Mouse (Mus musculus): ENCODE measurements at regions not wholly inside any gene's neighbourhood (a gene's known extent, or its start where the extent isn't known, plus 50 kb on each side); places are given as distances from the start of the nearest gene placed in this dataset.
"Not testable (repeated sequence)": the region's sequence is repeated elsewhere in the genome, so short reads cannot be mapped to it uniquely, and the experiment has no call there.

- in situ Hi-C loops (cut with MseI, MboI): no loop called here
These were observed 72.5 kb upstream of the Ccdc122 start for GRCm38 (mm10) chr14:76964046-76964445.

GRCm38 (mm10) chr14:76958875-76959274 lies 77.7 kb upstream of the Ccdc122 start:
- in situ Hi-C loops (cut with MseI, MboI): no loop called here

- in situ Hi-C loops (cut with MseI, MboI): no loop called here
These were observed 79.4 kb upstream of the Ccdc122 start for GRCm38 (mm10) chr14:76957136-76957535.

- in situ Hi-C loops (cut with MseI, MboI): no loop called here
These were observed 83.4 kb upstream of the Ccdc122 start for GRCm38 (mm10) chr14:76953171-76953570.

- in situ Hi-C loops (cut with MseI, MboI): no loop called here
These were observed 85.1 kb upstream of the Ccdc122 start for GRCm38 (mm10) chr14:76951450-76951849.

- in situ Hi-C loops (cut with MseI, MboI): no loop called here
These were observed 87.2 kb upstream of the Ccdc122 start for GRCm38 (mm10) chr14:76949388-76949787.

- in situ Hi-C loops (cut with MseI, MboI): no loop called here
These were observed 87.6 kb upstream of the Ccdc122 start for GRCm38 (mm10) chr14:76948948-76949347.

- in situ Hi-C loops (cut with MseI, MboI): no loop called here
These were observed 88.1 kb upstream of the Ccdc122 start for GRCm38 (mm10) chr14:76948481-76948880.

GRCm38 (mm10) chr14:76947148-76947547 lies 89.4 kb upstream of the Ccdc122 start:
- in situ Hi-C loops (cut with MseI, MboI): no loop called here

- in situ Hi-C loops (cut with MseI, MboI): no loop called here
These were observed 90.9 kb upstream of the Ccdc122 start for GRCm38 (mm10) chr14:76945626-76946025.

GRCm38 (mm10) chr14:76941474-76942212 lies 94.9 kb upstream of the Ccdc122 start:
- in situ Hi-C loops (cut with MseI, MboI): no loop called here

GRCm38 (mm10) chr14:76940507-76940906 lies 96.1 kb upstream of the Ccdc122 start:
- in situ Hi-C loops (cut with MseI, MboI): no loop called here

- in situ Hi-C loops (cut with MseI, MboI): no loop called here
These were observed 99.9 kb upstream of the Ccdc122 start for GRCm38 (mm10) chr14:76936671-76937070.

GRCm38 (mm10) chr14:76936051-76936450 lies 100.5 kb upstream of the Ccdc122 start:
- in situ Hi-C loops (cut with MseI, MboI): not testable (repeated sequence)

- in situ Hi-C loops (cut with MseI, MboI): no loop called here
These were observed 101.1 kb upstream of the Ccdc122 start for GRCm38 (mm10) chr14:76935453-76935852.

- in situ Hi-C loops (cut with MseI, MboI): no loop called here
These were observed 103.7 kb upstream of the Ccdc122 start for GRCm38 (mm10) chr14:76932890-76933289.

- in situ Hi-C loops (cut with MseI, MboI): no loop called here
These were observed 105.2 kb upstream of the Ccdc122 start for GRCm38 (mm10) chr14:76931398-76931797.

GRCm38 (mm10) chr14:76929562-76929961 lies 107.0 kb upstream of the Ccdc122 start:
- in situ Hi-C loops (cut with MseI, MboI): no loop called here

- in situ Hi-C loops (cut with MseI, MboI): no loop called here
These were observed 107.9 kb upstream of the Ccdc122 start for GRCm38 (mm10) chr14:76928706-76929105.

- in situ Hi-C loops (cut with MseI, MboI): no loop called here
These were observed 109.2 kb upstream of the Ccdc122 start for GRCm38 (mm10) chr14:76927245-76927806.

GRCm38 (mm10) chr14:76926416-76926815 lies 110.2 kb upstream of the Ccdc122 start:
- in situ Hi-C loops (cut with MseI, MboI): no loop called here

GRCm38 (mm10) chr14:76922399-76922939 lies 114.1 kb upstream of the Ccdc122 start:
- in situ Hi-C loops (cut with MseI, MboI): no loop called here

- in situ Hi-C loops (cut with MseI, MboI): no loop called here
These were observed 118.5 kb upstream of the Ccdc122 start for GRCm38 (mm10) chr14:76918091-76918490.

Data from mouse trophoblast stem cell (cell line).